Mouse (Mus musculus) adrenal gland, adult (tissue): Measurements from ENCODE around the gene Ispd.
A peak's percentile ranks its signal among the peaks of the same experiment; 100 is the strongest.

Experiments
- DNase-seq, 2 experiments: peaks; one replicate each; pipeline ENCODE4 v3.0.0; 2022 to 2023; ENCODE audit warnings: low spot score in 1 of 2; ENCODE audit not compliant: inconsistent age in 2 of 2

Ispd gene

GRCm38 (mm10) chr12:36704380-36704779, 323.1 kb downstream of the Ispd start:
- no peak for DNase-seq

- no peak for DNase-seq
Observed at GRCm38 (mm10) chr12:36708810-36709209, 327.6 kb downstream of the Ispd start.

GRCm38 (mm10) chr12:36713866-36714662, 332.8 kb downstream of the Ispd start:
- peak; percentile 12 to 63 for DNase-seq

GRCm38 (mm10) chr12:36717526-36717925, 336.3 kb downstream of the Ispd start:
- no peak for DNase-seq

GRCm38 (mm10) chr12:36718417-36718816, 337.2 kb downstream of the Ispd start:
- no peak for DNase-seq

- no peak for DNase-seq
Observed at GRCm38 (mm10) chr12:36719074-36719473, 337.8 kb downstream of the Ispd start.

GRCm38 (mm10) chr12:36720779-36721178, 339.5 kb downstream of the Ispd start:
- DNase-seq = no peak

GRCm38 (mm10) chr12:36721223-36721622, 340.0 kb downstream of the Ispd start:
- no peak for DNase-seq

GRCm38 (mm10) chr12:36722754-36723153, 341.5 kb downstream of the Ispd start:
- no peak for DNase-seq

- DNase-seq = no peak
Observed at GRCm38 (mm10) chr12:36723302-36723701, 342.1 kb downstream of the Ispd start.

GRCm38 (mm10) chr12:36724297-36724696, 343.0 kb downstream of the Ispd start:
- DNase-seq = no peak

GRCm38 (mm10) chr12:36725250-36725649, 344.0 kb downstream of the Ispd start:
- no peak for DNase-seq

GRCm38 (mm10) chr12:36726026-36726425, 344.8 kb downstream of the Ispd start:
- DNase-seq = no peak

- DNase-seq = no peak
Observed at GRCm38 (mm10) chr12:36733673-36734371, 352.6 kb downstream of the Ispd start.
